Mouse (Mus musculus) common myeloid progenitor, adult 5-6 weeks (primary cell): ENCODE measurements around the gene Fbxw5. TPM values are rescaled to one million over a fixed set of nuclear protein-coding genes. Genes with fewer than 3 reads are reported as not detected.

ENCODE experiments used
- total RNA-seq: library from RNA; stranded (forward); fragments of 200-1000, 187-1606 nt; gene quantifications from 2 replicates; pipeline ENCODE4 v1.2.3, GENCODE M21; 2017

Gene Fbxw5
- total RNA-seq, 1 experiment from 2014 or later, result 21.4 TPM

Other genes with a start within 250 kb of the Fbxw5 start
- 11.3 and 13.0 TPM in 2 replicates for gene Tmem203, start 245.3 kb upstream of the Fbxw5 start, total RNA-seq
- 12.4 and 17.0 TPM in 2 replicates for gene Tprn, start 238.1 kb upstream of the Fbxw5 start, total RNA-seq
- gene Ssna1, start 228.3 kb upstream of the Fbxw5 start, total RNA-seq, result 65.1 and 73.3 TPM in 2 replicates
- gene Anapc2, start 228.3 kb upstream of the Fbxw5 start, total RNA-seq, result 35.1 and 53.1 TPM in 2 replicates
- gene Tmem210, start 212.6 kb upstream of the Fbxw5 start, total RNA-seq, result not detected in 2 replicates
- gene Lrrc26, start 210.8 kb upstream of the Fbxw5 start, total RNA-seq, result not detected in 2 replicates
- not detected in 2 replicates for gene Grin1, start 181.6 kb upstream of the Fbxw5 start, total RNA-seq
- gene Man1b1, start 168.4 kb upstream of the Fbxw5 start, total RNA-seq, result 40.8 and 41.3 TPM in 2 replicates
- 13.3 and 19.2 TPM in 2 replicates for gene Dpp7, start 144.4 kb upstream of the Fbxw5 start, total RNA-seq
- 8.5 and 8.9 TPM in 2 replicates for gene Uap1l1, start 135.1 kb upstream of the Fbxw5 start, total RNA-seq
- gene Sapcd2, start 128.4 kb upstream of the Fbxw5 start, total RNA-seq, result 15.1 and 17.4 TPM in 2 replicates
- not detected in 2 replicates for gene Entpd2, start 104.9 kb upstream of the Fbxw5 start, total RNA-seq
- 0.64 TPM in 1 of 2 replicates, not detected in the other for gene Npdc1, start 101.4 kb upstream of the Fbxw5 start, total RNA-seq
- 23.5 and 27.8 TPM in 2 replicates for gene Fut7, start 77.5 kb upstream of the Fbxw5 start, total RNA-seq
- 31.5 and 49.9 TPM in 2 replicates for gene Abca2, start 72.0 kb upstream of the Fbxw5 start, total RNA-seq
- not detected in 2 replicates for gene Clic3, start 43.9 kb upstream of the Fbxw5 start, total RNA-seq
- gene Paxx, start 39.7 kb upstream of the Fbxw5 start, total RNA-seq, result 19.8 and 29.1 TPM in 2 replicates
- gene Ptgds, start 30.7 kb upstream of the Fbxw5 start, total RNA-seq, result 4.1 TPM in 1 of 2 replicates, not detected in the other
- not detected in 2 replicates for gene Lcn12, start 6.8 kb upstream of the Fbxw5 start, total RNA-seq
- 0.19 and 2.7 TPM in 2 replicates for gene C8g, start 969 bp downstream of the Fbxw5 start, total RNA-seq
- 11.5 and 15.8 TPM in 2 replicates for gene Traf2, start 46.2 kb downstream of the Fbxw5 start, total RNA-seq
- 57.2 and 84.7 TPM in 2 replicates for gene Edf1, start 57.1 kb downstream of the Fbxw5 start, total RNA-seq
- 3.4 TPM in 1 of 2 replicates, not detected in the other for gene Mamdc4, start 74.1 kb downstream of the Fbxw5 start, total RNA-seq
- 33.5 and 40.8 TPM in 2 replicates for gene Phpt1, start 74.5 kb downstream of the Fbxw5 start, total RNA-seq
- 0.55 TPM in 1 of 2 replicates, not detected in the other for gene Ajm1, start 81.0 kb downstream of the Fbxw5 start, total RNA-seq
- gene Rabl6, start 107.8 kb downstream of the Fbxw5 start, total RNA-seq, result 78.2 and 83.9 TPM in 2 replicates
- not detected in 2 replicates for gene Ccdc183, start 116.9 kb downstream of the Fbxw5 start, total RNA-seq
- 6.4 and 23.9 TPM in 2 replicates for gene Tmem141, start 121.3 kb downstream of the Fbxw5 start, total RNA-seq
- 1.6 and 2.4 TPM in 2 replicates for gene Fcna, start 127.3 kb downstream of the Fbxw5 start, total RNA-seq
- not detected in 2 replicates for gene Lcn8, start 152.4 kb downstream of the Fbxw5 start, total RNA-seq
- not detected in 2 replicates for gene Lcn5, start 157.2 kb downstream of the Fbxw5 start, total RNA-seq
- gene Lcn6, start 176.0 kb downstream of the Fbxw5 start, total RNA-seq, result not detected in 2 replicates
- gene Lcn10, start 182.0 kb downstream of the Fbxw5 start, total RNA-seq, result not detected in 2 replicates
- not detected in 2 replicates for gene Obp2a, start 199.3 kb downstream of the Fbxw5 start, total RNA-seq
- gene Bmyc, start 206.0 kb downstream of the Fbxw5 start, total RNA-seq, result 7.8 and 9.7 TPM in 2 replicates
- not detected in 2 replicates for gene Obp2b, start 236.3 kb downstream of the Fbxw5 start, total RNA-seq